Mouse (Mus musculus): ENCODE results near the gene Nptxr.

The Nptxr gene

GRCm38 (mm10) chr15:79775662-79776061, 28.9 kb downstream of the Nptxr start:
- no peak for TF ChIP-seq GATA4 (IDR thresholded peaks at IDR 0.05; ENCODE audit: insufficient replicate concordance, low read length)

GRCm38 (mm10) chr15:79774117-79775027, 30.2 kb downstream of the Nptxr start:
- TF ChIP-seq GATA4 (IDR thresholded peaks at IDR 0.05; ENCODE audit: insufficient replicate concordance, low read length) = no peak

DNA sequence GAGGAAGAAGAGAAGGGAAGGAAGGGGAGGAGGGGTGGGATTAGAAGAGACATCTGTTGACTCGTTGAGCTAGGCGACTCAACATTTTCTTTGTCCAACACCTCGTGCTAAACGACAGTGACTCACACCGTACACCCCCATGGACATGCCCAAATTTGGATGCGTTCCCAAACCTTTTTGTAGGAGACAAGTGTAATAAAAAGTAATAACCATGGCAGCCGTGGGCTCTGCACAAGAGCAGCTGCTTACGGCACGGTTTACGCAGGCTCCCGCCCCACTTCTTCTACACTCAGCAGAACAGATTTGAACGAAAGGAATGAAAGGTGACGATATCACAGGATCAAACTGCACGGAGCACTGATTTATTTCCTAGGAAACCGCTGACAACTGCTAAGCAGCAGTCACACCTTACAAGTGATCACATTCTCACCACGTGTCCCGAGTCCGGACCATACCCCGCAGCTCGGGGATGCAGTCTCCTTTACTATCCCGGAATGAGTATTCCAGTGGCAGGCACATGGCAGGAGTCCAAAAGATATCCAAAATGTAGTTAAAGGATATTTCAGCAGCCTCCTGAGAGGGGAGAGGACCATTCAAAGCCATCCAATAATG, 33.8 kb downstream of the Nptxr start:
- no peak for TF ChIP-seq GATA4 (IDR thresholded peaks at IDR 0.05; ENCODE audit: insufficient replicate concordance, low read length)

DNA sequence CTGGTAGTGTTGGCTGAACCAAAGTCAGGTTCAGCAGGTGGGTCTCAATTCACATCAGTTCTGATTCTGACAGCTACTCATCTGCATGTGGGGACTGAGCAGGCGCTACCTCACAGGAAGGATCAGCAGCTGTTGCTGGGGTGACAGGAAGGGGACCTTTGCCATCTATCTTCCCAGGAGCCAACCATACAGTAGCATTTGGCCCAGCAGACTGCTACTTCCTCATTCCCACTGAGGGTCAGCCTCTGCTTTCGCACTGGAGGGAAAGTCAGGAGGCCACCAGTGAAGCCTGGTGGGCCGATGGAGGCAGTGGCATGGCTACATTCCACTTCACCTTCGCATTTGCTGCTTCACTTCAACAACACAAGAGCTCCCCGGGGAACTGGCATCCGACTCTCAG, 36.3 kb downstream of the Nptxr start:
- TF ChIP-seq GATA4 (IDR thresholded peaks at IDR 0.05; ENCODE audit: insufficient replicate concordance, low read length) = no peak

DNA sequence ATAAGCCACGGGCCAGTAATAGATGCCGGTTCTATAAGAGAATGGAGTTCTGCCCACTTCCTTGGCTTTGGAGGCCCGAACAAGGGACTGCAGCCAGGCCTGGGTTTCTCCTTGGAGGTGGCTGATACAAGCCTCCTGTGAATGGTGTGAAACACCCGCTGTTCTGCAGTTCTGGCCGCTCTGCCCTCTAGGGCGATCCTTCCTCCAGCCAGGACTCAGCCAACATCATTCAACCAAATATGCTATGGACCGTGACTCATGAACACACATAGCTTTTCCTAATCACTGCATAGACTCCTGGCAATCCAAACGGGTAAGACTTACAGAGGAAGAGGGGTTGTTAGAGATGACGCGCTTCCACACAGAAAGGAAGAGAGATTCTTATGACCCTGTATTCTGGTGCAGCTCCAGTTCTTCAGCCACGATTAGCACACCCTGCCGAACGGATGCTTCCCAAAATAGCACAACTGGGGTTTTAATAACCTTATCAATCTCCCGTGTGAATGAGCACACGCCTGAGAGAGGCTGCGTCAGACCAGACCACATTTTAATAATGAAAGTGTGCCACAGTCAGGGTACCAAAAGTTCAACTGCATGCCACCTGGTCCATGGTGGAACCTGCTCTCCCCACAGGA, 37.1 kb downstream of the Nptxr start:
- TF ChIP-seq GATA4 (IDR thresholded peaks at IDR 0.05; ENCODE audit: insufficient replicate concordance, low read length) = no peak

DNA sequence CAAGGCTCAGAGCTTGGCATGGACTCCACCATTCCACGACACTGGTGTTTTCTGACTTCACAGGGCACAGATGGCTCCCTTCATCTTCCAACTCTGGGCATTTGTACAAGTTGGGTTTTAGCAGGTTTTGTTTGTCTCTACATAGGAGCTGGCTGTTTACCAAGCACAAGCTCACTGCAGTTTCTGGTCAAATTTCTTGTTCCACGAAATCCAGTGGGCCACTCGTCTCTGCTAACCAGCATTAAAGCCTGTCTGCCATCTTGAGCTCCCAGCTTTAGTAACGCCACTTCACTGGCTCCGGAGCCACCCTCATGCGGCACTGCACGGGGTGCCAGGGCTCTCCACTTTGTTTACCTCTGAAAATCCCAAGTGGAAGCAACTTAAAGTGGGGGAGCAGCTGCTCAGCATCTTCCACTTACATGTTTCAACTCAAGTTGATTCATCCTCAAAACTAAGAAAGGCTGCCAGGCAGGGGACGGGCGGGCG, 37.9 kb downstream of the Nptxr start:
- TF ChIP-seq GATA4 (IDR thresholded peaks at IDR 0.05; ENCODE audit: insufficient replicate concordance, low read length) = no peak

GRCm38 (mm10) chr15:79766168-79766567, 38.4 kb downstream of the Nptxr start:
- no peak for TF ChIP-seq GATA4 (IDR thresholded peaks at IDR 0.05; ENCODE audit: insufficient replicate concordance, low read length)

- TF ChIP-seq GATA4 (IDR thresholded peaks at IDR 0.05; ENCODE audit: insufficient replicate concordance, low read length) = no peak
These were observed 39.2 kb downstream of the Nptxr start for GRCm38 (mm10) chr15:79765361-79765760.

DNA sequence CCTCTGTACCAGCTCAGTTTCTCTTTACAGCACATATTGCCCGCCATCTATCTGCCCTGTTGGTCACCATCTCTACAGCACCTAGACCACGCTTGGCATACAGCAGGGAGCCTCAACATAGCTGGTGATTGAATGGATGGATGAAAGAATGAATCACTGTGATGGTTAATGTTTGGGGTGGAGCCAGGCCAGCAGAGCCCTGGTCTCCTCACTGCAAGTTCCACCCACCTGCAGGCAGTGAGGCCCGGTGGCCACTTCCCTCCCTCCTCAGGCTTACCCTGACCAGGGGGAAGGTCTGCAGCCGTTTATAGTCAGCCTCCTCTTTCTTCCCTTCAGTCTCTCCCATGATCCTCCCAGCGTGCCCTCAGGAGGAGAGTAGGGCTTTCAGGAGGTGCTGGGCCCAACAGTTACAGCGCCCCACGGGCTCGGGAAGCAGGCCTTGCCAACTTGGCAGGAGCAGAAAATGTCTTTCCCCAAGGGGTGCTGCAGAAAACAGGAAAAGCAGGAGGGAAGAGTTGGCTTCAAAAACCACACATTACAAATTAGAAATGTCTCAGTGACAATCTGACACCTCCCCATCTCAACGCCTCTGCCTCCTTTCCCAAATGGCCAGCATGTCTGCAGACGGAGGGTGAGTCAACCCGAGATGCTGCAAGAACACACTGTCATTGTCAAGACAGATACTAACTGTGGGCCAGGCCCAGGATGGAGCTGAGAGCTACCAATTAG, 39.9 kb downstream of the Nptxr start:
- TF ChIP-seq GATA4 (IDR thresholded peaks at IDR 0.05; ENCODE audit: insufficient replicate concordance, low read length) = no peak

- TF ChIP-seq GATA4 (IDR thresholded peaks at IDR 0.05; ENCODE audit: insufficient replicate concordance, low read length) = no peak
These were observed 40.8 kb downstream of the Nptxr start for GRCm38 (mm10) chr15:79763601-79764246.

- no peak for TF ChIP-seq GATA4 (IDR thresholded peaks at IDR 0.05; ENCODE audit: insufficient replicate concordance, low read length)
These were observed 41.6 kb downstream of the Nptxr start for GRCm38 (mm10) chr15:79763001-79763400.

DNA sequence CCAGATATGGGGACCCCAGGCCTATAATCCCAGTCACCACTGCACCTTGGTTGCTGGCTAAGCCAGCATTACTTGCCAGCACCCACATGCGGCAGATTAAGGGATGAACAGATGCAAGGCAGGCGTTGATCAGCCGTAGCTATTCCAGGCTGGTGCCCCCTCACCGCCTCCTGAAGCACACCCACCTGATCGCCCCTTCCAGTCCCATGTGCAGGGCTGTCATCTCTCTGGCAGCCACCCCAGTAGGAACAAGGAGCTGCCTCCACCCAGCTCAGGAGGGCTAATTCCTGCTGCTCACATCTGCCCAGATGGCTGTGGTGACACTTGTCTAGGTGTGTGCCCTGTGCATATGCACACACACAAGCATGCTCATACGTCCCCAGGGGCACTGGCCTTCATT, 43.6 kb downstream of the Nptxr start:
- TF ChIP-seq GATA4 (IDR thresholded peaks at IDR 0.05; ENCODE audit: insufficient replicate concordance, low read length) = no peak

- no peak for TF ChIP-seq GATA4 (IDR thresholded peaks at IDR 0.05; ENCODE audit: insufficient replicate concordance, low read length)
These were observed 47.4 kb downstream of the Nptxr start for GRCm38 (mm10) chr15:79757118-79757517.

GRCm38 (mm10) chr15:79755977-79756625, 48.5 kb downstream of the Nptxr start:
- TF ChIP-seq GATA4 (IDR thresholded peaks at IDR 0.05; ENCODE audit: insufficient replicate concordance, low read length) = no peak
